Mouse (Mus musculus) lung, postnatal 14 days (tissue): Measurements from ENCODE around the gene Mmgt2.

Experiments used
- DNase-seq: peaks from one replicate; pipeline ENCODE4 v3.0.0; 2021

Mmgt2 gene

DNA sequence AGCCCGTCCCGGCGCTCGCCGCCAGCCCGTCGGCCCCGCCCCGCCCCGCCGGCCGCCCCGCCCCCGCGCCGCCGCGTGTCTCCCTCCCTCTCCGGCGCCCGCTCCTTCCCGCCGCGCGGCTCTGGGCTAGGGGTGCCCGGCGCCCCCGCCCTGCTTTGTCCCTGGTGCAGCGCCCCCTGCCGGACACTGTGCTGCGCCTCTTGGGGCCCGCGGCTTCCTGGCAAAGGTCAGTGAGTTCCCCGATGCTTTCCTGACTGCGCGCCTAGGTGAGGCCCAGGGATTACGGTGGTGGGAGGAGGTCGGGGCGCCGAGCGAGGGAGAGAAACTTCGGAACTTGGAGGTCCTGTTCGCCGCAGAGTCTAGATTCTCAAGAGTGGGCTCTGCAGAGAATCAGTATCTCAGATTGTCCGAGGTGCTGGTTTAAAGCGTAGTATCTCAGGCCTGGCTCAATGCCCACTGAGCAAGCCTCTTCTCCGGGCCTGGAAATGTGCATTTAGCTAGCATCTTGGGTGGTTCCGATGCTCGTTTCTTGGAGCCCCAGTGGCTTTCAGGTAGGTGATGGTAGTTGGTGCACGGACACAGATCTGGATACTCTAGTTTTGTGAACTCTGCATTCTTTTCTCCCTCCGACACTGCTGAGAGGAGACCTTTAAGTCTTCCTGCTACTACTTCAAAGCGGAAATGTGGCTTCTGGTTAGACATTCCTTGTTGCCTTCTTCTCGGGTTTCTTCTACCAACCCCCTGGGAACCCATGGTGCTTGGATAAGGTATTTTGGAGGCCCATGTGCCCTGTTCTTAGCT is at the start of gene Mmgt2:
Mmgt2 (plus strand) TSS at position 74 of the 801 bp plus-strand sequence.
- peak; percentile 98 for DNase-seq

DNA sequence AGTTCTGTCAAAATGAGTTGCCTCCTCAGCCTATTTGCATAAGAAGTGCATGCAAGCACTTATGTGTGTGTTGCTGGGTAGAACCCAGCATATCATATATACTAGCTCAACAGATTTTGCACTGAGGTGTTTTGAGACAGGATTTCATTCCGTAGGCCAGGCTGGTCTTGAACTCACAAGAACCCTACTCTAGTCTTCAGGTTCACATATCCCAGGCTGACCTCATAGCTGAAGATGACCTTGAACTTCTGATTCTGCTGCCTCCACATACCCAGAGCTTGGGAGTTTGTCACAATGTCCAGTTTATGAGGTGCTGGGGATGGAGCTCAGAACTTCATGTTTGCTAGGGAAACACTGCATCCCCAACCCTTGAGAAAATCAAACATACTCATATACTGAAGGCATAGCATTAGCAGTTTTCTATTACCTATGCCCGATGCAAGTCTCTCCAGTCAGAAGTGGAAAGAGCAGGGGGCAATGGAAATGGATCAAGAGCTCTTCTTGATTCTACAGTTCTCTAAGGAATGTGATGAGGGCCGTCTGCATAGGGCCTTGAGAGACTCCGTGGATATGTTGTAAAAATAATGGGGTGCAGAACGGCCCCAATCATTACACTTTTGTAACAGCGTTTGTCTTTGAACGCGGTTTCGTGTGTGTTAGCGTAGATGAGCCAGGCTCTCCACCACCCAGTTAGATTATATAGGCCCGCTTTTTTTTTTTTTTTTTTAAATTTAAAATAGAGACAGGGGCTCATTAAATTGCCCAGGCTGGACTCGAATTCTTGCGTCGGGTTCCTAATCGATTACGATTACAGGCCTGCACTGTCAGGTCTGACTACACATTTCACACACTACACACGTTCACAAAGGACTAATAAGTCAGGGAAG is 46.5 kb upstream of the Mmgt2 start:
- no peak for DNase-seq

DNA sequence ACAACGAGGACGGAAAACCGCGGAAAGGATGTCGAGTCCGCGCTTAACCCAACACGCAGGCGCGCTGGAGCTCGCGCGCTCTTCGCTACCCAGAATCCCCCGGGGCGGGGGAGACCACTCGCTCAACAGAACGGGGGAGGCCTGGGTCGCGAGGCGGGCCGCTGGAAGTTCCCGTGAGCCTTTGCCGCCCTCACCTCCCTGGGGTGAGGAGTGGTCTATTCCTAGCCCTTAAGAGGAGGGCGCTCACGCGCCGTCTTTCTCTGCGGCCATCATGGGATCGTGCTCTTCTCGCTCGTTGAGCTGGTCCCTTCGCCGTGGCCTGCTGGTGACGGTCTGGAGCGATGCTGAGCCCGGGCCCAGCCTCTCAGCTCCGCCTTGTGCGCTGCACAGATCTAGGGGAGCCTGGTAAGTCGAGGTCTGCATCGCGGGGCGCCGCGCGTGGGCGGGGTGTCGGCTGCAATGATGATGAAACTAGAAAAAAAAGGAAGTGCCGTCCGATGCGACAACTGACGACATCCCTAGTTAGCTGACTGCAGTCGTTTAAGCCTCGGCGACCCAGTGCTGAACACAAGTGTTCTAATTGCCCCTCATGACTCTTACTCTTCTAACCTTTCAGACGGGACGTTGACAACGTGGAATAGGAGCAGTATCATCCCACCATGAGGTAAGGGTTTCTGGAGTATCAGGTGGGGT is 45.7 kb upstream of the Mmgt2 start:
- DNase-seq = peak; percentile 95

DNA sequence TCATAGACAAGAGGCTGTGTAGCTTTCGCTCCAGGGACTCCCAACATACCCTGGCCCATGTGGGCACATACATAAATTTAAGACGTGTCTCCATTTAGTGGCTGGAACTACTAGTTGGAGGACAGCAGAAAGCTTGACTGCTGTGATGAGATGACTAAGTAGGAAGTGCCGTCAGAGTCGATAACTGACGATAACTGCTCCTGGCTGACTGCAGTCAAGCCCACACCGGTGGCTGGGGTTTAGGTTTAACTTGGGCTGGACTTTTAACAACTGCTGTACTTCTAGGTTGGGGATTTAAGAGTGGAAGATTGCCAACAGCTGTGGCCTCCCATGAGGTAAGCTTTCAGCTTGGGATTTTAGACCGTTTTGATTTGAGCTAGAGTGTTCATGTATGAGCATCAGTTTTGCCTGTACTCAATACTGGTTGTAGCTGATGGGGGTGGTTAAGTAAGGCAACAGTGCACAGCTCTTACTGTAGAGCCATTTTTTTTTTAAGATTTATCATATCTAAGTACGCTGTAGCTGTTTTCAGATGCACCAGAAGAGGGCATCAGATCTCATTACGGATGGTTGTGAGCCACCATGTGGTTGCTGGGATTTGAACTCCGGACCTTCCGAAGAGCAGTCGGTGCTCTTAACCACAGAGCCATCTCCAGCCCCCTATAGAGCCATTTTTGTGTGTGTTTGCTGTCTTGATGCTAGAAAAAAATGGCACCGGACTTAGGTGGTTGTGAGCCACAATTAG is 45.0 kb upstream of the Mmgt2 start:
- no peak for DNase-seq

DNA sequence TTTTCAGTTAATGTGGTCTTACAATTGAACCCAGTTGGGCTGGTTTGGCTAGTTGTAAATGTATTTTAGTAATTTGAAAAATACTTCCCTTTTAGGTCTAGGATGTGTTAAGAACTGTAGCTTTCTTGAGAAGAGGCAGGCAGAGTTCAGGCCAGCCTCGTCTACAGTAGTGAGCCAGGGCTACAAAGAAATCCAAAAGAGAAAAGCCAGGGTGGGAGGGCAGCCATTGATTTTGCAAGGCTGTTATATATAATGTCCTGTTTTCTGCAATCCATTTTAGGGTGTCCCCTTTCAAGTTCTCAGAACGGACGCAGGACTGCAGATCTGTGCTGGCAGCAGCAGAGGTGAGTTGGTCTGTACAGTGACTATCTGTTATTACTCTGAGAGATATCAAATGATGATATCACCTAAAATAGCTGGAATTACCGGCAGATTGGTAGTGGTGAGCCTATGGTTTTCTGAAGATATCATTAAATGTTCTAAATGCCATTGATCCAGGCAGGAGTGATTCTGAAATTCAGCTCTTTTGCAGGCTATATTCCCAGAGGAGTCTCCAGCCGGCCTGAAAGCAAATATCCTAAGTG is 44.2 kb upstream of the Mmgt2 start:
- no peak for DNase-seq

DNA sequence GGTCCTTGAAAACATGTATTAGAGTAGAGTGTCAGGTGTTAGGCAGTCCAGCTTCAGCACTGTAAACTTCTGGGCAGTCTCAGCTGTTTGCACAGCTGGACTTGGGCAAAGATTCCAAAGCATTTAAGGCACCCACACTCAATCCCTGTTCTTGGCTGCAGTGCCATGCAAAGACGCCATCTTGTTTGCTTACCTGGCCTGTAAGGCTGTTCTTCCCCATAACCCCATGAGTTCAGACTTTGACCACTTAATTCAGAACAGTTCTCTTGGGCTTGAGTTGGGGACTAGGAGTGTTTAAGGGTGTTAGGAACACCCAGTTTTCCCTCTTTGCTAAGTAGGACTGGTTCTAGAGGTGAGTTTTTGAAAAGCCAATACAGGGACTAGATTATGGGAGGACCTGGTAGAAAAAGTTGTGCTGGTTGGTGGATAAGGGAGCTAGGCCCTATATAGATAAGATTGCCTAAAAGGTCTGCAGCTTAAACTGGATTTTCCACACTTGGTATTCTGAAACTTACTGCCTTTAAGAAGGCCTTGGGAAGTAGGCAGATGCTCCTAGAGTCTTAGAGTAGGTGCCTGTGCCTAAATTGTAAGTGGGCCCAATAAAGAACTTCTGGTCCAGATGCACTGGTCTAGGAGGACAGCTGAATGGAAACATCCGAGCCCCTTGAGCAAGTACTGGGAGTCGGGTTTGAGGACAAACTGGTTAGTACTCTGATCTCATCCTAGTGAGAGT is 43.4 kb upstream of the Mmgt2 start:
- no peak for DNase-seq

DNA sequence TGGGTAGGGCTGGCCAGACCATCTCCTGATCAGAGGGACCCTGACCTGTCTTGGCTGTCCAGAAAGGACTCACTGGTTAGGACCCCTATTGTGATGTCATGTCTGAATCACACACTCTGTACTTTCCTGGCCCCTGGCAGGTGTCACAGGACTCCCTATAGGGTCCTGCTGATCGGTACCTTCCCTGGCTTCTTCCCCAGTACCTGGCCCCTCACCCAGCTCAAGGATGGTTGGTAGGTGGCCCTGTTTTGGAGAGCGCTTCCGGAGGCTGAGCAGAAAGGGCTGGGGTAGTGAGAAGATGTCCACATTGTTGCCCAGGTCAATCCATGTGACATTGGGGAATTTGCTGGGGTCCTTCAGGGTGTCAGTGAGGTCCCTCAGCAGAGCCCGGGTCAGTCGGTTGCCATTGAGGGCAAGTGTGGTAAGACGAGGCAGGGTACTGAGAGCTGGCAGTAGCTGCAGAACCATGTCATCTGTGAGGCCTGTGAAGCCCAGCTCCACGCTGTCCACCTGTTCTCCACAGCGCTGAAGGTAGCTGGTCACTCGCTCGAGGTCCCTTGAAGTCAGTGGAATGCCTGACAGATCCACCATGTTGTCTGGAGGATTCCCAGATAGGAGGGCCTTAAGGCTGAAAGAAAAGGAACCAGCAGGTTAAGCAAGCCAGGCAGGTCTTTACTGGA is 42.7 kb upstream of the Mmgt2 start:
- DNase-seq = no peak

DNA sequence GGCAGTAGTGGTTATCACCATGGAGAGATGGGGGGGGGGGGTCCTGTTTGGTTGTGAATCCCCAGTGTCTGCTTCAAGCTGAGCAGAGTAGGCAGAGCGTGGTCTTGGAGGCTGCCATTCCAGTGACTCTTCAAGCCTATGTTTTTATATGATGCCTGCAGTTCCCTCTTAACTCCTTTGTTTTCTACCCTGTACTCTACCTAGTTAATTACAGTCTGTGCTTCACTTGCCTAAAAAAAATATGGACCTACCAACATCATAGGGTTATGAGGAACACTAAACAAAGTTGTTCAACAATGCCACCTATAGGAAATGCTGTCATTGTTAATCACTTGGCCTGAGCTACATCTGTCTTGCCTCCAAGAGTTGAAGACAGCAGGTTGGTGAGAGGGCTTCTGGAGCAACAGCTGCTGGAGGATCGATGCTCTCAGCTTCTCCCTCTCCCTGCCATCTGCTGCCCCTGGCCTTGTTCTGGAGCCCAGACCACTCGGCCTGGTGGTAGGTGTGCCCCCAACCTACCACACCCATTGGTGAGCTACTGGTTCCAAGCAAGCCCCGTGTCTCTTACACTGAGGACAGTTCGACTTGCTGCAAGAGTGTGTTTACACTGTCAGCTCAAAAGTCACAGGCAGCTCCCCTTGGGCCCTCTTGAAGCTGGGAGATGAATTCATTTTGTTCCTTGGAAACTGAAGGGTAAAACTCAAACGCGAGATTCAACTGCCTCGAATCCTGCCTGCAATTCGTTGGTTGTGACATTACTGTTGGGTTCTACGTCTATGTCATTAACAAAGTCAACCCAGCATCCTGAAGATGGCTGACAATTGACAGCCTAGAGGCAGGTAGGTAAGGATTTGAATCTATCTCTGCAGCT is 41.9 kb upstream of the Mmgt2 start:
- DNase-seq = no peak

DNA sequence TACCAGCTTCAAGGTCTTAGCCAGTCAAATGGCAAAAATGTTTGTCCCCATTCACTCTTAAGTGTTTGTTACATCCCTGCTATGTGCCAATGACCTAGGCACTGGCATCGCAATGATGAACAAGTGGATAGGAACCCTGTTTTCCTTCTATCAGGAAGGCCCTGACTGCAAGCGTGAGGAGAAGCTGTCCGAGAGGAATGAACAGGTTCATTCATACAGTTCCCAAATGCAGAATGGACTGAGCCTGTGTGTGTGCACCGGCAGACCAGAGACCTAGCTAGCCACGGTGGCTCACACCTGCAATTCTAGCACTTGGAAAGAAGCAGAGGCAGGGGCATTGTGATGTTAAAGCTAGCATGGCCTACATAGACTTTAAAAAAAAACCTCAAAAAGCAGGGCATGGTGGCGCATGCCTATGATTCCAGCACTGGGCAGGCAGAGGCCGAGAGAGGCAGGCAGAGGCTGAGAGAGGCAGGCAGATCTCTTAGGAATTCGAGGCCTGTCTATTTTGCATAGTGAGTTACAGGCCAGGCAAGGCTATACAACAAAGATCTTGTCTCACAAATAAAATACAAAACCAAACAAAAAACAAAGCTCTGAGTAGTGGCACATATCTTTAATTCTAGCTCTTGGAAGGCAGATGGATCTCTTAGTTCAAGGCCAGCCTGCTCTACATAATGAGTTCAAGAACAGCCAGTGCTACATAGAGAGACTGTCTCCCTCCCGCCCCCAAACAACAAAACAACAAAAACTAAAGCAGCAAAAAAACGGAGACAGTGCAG is 41.1 kb upstream of the Mmgt2 start:
- no peak for DNase-seq

DNA sequence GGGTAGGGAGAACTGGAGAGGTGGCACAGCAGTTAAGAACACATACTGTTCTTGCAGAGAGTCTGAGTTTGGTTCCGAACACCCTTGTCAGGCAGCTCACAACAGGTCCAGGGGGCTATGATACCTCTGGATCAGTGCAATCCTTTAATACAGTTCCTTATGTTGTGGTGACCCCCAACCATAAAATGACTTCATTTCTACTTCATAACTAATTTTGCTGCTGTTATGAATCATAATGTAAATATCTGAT is 40.6 kb upstream of the Mmgt2 start:
- no peak for DNase-seq

DNA sequence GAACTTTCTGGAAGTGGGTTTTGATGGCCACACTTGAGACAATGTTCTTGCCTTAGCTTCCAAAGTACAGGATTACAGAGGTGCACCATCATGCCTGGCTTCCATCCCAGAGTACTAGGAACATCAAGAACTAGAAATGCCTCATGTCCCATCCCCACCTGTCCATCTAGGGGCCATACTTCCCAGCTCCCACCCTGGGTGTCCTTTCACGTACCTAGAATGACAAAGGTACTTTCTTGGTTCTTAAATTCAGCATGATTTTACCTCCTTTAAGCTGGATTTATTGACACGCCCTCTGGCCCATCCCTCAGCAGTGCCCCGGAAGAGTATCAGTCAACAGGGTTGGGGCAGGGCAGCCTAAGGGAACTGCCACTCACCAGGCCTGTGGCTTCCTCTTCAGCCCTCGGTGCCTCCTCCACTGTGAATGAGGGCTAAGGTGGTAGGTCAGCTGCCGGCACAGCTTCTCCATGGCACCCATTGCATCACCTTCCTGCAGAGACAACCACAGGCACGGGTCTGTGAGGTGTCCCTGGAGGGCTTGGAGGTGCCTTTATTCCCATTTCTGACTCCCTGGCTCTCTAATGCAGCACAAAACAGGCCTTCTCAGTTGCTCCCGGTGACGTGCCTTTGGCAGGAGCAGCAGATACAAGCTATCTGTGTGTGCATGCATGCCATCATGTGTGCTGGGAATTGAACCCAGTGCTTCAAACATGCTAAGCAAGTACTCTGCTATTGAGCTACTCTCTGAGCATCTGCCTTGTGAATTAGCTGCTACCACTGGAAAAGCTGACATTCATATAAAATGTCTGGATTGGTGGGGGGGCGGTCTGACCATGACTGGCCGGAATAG is 39.4 kb upstream of the Mmgt2 start:
- DNase-seq = peak; percentile 10

DNA sequence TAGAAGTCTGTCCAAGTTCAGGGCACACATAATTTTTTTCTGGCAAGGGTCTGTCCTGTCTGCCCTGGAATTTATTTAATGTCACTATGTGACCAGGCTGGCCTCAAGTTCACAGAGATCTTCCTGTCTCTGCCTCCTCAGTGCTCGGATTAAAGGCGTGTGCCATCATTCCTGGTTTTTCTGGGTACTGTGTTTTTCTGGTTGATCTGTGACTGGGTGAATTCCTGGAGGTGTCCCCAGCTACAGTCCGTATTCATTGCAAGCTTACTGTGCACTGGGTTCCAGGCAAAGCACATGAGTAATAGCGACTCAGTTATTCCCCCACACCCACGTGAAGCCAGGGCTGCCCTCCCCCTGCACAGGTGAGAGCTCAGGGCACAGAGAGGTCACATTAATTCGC is 38.2 kb upstream of the Mmgt2 start:
- no peak for DNase-seq

DNA sequence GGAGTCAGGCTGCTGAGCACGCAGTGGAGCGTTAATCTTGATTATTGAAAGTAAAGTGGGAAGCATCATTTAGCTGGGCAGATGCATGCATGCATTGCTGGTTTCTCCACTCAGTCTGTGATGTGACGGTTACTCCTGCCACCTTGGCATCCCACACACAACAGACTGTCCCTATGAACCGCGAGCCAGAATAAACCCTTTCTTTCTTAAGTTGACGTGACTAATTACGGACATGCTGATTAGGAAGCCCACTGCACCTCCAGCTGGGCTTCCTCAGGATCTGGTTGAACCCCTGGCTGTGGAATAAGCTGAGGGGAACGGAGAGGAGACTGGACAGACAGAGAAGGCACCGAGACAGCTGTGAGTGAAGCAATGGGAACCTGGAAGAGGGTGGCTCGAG is 35.9 kb upstream of the Mmgt2 start:
- no peak for DNase-seq

DNA sequence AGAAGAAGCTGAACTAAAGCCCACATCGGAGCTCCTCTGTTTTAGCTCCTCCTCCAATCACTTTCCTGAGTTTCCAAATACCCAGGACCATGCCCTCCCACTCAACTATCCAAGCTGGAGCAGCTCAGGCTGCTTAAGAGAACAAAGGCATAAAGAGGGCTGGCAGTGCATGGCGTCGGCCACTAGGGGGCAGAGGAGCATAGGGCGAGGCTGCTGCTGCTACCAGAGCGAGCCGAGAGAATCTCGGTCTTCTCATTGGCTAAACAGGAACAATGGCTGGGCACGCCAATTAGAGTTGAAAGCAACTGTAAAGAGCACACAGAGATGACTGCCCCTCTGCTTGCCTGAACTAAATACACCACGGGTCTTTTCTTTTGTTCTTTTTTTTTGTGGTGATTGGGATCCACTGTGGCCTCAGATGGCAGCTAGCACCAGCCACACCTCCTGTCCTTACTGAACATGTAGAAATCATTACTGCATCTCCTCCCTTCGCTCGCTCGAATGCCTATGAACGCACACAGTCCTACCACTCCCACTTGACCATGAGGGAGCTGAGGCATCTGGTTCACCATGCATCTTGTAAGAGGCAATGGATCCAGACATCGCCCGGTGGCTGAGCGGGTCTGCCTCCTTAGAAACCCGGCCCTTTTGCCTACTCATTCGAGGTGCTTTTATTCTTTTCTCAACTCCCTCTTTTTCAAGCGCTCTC is 34.7 kb upstream of the Mmgt2 start:
- peak; percentile 96 for DNase-seq

DNA sequence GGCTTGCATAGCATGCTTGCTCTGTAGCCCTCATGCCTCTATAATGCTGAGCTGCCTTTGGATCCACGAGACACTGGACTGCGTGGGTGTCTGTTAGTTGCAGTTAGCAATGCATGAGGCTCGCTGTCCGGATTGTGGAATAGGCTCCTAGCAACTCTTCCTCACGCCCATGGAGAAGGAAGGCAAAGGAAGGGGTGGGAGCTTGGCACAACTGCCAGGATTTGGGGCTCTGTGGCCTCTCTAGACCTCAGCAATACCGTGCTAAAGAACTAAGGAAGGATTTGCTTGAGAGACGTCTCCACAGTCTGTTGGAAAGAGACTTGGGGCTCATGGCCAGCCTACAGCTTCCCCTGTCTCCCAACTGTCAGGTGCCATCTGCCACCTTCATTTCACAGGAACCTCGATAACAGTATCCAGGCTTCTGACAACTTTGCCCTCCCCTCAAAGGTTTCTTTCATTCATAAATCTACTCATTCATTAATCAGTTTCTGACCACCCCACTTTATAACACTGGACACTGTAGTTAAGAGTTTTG is 33.5 kb upstream of the Mmgt2 start:
- DNase-seq = no peak

DNA sequence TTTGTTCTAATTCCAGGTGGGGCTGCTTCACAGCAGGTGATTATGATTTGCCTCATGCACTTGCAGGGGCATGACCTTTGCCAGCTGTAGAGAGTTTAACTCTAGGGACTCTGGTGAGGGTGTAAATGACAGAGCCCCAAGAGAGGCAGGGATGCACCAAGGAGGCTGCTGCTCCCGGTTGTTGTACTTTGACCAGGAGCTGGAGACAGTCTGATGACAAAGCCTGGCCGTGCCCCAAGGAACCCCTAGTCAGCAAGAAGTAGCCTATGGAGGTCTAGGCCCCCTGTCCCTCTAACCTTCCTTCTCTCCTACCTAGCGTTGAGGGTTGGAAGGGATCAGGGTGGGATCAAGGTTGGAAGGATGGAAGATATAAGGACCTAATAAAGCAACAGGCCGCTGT is 33.0 kb upstream of the Mmgt2 start:
- DNase-seq = no peak

DNA sequence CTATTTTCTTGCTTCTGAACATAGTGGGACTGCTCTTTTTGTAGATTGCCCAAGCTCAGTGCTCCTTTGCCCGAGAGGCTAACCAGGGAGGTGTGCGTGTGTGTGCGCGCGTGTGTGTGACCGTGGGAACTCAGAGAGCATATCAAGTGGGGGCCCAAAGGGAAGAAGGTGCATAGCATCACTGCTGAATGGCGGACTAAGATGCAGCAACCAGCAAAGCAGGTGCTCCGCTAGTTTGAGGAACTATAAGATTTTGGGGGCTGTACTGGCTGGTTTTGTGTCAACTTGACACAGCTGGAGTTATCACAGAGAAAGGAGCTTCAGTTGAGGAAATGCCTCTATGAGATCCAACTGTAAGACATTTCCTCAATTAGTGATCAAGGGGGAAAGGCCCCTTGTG is 27.4 kb upstream of the Mmgt2 start:
- DNase-seq = no peak
